Mouse (Mus musculus) pancreas, adult 10 weeks (tissue): Measurements from ENCODE around the gene Rpl35a. TPM values are rescaled to one million over a fixed set of nuclear protein-coding genes. Genes with fewer than 3 reads are reported as not detected.

Source experiments
- polyA plus RNA-seq: library from polyadenylated mRNA; stranded (reverse); fragments of 350-450 nt; fragmentation: Illumina TruSeq; extraction: RNeasy Lipid Tissue Mini Kit (QIAGEN cat#74804); gene quantifications from one replicate; pipeline ENCODE4 v1.2.3, GENCODE M21; 2015; ENCODE audit warnings: low read depth, low replicate concordance; ENCODE audit not compliant: insufficient read depth

Gene Rpl35a
- 625 TPM for polyA plus RNA-seq

DNA sequence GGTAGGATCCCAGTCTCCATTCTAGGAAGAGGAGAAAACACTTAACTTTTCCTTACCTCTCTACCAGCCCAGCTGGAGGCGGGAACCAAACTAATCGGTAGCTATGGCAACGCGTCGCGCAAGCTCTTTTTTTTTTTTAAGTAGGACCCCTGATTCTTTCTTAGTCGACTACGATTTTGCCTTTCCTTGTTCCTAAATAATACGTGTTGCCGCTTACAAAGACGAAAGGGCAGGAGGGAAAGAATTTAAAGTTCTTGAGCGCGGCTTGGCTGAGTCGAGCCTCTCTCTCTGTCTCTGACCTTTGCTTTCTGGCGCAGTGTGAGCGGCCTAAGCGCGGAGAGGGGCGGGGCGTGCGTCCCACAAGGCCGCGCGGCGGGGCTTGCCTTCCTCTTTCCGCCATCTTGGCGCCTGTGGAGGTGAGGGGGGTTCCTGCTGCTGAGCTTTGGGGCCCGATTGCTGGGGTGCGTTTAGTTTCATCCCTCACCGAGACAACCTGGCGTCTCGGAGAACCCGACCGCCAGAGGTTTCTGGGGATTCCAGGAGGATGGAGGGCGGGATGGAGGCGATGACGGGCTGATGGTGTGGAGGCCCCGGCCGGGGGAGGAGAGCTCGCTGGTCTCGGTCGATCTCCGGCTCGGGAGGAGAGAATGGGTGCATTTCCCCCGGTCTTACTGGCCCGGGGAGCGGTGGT is at the start of gene Rpl35a, which contains the start of gene Iqcg:
TSS of gene Rpl35a (plus strand) at position 359 of the 691 bp plus-strand sequence.
TSS of gene Iqcg (minus strand) at position 124 of the 691 bp plus-strand sequence.

DNA sequence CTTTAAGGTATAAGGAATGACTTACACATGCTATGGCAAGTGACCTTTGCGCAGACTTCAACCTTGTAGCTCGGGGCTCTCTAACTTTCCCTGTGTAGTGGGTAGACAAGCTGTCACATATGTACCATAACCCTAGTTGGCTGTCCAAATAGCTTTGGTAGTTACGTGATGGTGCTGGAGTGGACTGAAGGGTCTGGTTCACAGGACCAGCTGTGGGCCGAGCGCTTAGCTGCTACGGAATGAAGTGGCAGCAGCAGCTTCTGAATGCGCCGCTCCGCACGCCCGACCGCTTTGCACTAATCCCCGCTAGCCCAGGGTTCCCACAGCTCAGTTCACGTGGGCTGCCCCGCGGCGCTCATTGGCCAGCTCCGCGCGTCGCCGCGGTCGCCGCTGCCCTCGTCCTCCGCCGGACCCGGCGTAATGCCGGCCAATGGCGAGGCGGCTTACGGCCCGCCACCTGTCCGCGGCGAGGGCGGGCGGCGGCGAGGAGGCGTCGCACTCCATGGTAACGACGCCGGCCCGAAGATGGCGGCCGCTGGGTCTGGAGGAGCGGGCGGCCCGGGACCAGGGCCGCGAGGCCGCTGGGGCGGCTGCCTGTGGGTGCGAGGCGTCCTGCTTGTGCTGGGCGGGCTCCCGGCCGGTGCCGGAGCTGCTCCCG is 5.9 kb downstream of the Rpl35a start, which contains the start of gene Lmln:
TSS of gene Lmln (plus strand) at position 498 of the 658 bp plus-strand sequence.

Other genes starting within 250 kb of the Rpl35a start
- not detected for gene Smbd1, start 246.0 kb upstream of the Rpl35a start, polyA plus RNA-seq
- gene Fyttd1, start 179.0 kb upstream of the Rpl35a start, polyA plus RNA-seq: 5.7 TPM
- gene Rubcn, start 178.7 kb upstream of the Rpl35a start, polyA plus RNA-seq: 7.8 TPM
- 6.1 TPM for gene Lrch3, start 142.4 kb upstream of the Rpl35a start, polyA plus RNA-seq
- gene Iqcg, start 235 bp upstream of the Rpl35a start, polyA plus RNA-seq: 0.85 TPM
- 0.44 TPM for gene Lmln, start 6.1 kb downstream of the Rpl35a start, polyA plus RNA-seq
- 2.9 TPM for gene Osbpl11, start 128.6 kb downstream of the Rpl35a start, polyA plus RNA-seq
- 7.6 TPM for gene Snx4, start 195.0 kb downstream of the Rpl35a start, polyA plus RNA-seq